Mouse (Mus musculus) testis, postnatal 10 days (tissue): ENCODE measurements around the gene Asb2.
A peak's percentile ranks its signal among the peaks of the same experiment; 100 is the strongest.

Experiments
- DNase-seq: peaks from one replicate; pipeline ENCODE4 v3.0.0; 2021; ENCODE audit warnings: low spot score

Gene Asb2

GRCm38 (mm10) chr12:103361539-103362307 lies 5.9 kb upstream of the Asb2 start:
- DNase-seq: no peak

DNA sequence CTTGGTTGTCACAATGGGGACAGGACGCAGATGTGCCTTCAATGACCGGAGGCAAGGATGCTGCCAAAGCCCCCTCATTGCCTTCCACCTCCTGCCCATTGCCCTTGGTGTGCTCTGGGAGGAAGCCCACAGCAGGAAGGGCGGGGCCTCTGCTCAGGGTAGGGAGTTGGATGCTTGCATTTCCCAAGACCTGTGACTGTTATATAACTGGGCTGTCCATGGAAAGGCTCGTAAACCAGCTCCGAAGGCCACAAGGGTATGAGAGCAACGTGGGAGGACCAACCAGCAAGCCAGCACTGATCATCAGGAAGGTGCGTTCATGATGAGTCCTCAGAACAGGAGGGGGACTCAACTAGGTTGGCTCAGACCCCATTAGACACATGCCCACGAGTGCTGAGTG lies 5.0 kb upstream of the Asb2 start:
- no peak for DNase-seq

DNA sequence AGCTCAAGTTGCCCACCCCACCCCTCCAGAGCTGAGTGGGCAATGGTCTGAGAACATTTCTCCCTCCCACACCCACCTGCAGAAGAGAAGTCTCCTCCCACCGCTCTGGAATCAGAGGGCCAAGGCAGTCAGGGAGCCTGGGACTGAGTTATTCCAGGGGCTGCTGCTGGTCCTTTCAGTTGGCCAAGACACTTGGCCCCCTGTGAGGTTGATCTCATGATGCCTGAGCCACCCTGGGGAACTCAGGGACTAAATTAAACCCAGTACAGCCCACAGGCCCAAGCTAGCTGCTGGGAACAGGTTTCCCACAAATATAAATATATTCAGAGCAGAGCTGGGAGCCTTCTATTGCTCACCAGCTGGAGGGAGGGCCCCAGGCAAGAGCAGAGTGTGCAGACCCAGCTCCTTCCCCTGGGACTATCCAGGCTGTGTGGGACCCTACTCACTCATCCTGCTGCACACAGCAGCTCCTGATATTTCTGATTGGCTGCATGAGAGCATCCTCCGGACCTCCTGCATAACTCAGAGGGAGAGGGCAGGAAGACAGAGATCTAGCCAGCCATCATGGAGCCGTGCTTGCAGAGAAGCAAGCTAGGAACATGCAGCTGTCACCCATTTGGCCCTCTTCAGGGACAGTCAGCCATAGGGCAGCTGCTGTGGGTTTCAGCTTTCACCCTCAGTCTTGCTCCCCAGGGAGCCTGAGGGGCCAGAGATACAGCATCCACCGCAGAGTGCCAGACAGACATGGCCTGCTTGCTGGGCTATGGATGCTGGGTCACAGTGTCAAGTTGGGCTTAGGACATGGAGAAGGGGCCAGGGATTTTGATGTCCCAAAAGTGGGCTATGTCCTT lies 3.4 kb upstream of the Asb2 start:
- no peak for DNase-seq

DNA sequence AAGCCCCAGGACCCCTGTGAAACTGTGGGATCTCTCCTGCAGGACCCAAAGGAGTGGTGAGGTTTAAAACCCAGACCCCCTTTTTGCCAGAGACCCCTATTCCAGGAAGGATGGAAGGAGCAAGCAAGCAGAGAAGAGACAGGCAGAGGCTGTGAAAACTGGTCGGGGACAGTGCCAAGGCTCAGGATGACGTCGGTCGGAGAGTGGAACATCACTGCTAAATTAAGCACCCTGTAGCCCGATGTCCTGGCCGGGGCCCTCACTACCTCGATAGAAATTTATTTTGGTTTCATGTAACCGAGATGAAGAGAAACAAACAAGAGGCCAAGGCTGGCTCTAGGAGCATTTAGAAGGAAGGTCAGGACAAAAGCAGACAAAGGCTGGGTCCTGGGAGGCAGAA lies 2.4 kb upstream of the Asb2 start:
- DNase-seq: no peak

- DNase-seq: no peak
These were observed 581 bp upstream of the Asb2 start for GRCm38 (mm10) chr12:103356415-103356748.

- peak; percentile 60 for DNase-seq
These were observed 2.3 kb downstream of the Asb2 start for GRCm38 (mm10) chr12:103353538-103353937.

DNA sequence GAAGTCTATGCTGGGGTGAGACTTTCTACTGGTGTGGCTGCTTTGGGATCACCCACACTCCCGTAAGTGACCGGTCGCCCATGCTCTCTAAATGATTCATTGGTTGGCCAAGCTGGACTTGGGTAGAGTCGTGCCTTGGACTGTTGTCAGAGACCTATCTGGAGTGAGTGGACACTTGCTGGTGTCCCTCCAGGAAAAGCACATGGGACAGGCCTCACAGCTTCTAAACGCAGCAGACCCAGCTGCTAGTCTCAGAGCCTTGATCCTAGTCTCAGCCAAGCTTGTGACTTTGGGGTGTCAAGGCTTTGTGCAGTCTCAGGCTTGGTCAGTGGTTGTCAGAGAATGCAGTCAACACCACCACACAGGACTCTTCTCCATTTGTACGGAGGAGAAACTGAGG lies 3.1 kb downstream of the Asb2 start:
- no peak for DNase-seq

DNA sequence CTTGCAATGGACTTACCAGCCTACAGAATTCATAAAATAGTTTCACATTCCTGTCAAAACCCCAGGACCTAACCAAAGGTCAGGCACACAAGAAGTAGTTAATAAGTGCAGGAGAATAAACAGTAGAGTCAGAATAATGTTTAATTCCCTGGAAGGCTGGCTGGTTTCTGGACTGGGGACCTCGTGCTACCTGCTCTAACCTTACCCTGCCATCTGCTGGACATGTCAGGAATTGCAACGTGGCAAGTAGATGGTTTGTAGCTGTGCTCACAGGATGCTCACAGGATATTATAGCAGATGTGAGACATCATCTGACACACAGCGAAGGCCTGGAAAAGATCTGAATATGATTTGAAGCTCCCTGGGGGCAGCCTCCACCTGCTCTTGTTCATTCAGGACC lies 7.3 kb downstream of the Asb2 start:
- peak; percentile 91 for DNase-seq

- no peak for DNase-seq
These were observed 8.4 kb downstream of the Asb2 start for GRCm38 (mm10) chr12:103347406-103347805.

- no peak for DNase-seq
These were observed 8.9 kb downstream of the Asb2 start for GRCm38 (mm10) chr12:103346945-103347344.

- no peak for DNase-seq
These were observed 10.9 kb downstream of the Asb2 start for GRCm38 (mm10) chr12:103344934-103345333.

DNA sequence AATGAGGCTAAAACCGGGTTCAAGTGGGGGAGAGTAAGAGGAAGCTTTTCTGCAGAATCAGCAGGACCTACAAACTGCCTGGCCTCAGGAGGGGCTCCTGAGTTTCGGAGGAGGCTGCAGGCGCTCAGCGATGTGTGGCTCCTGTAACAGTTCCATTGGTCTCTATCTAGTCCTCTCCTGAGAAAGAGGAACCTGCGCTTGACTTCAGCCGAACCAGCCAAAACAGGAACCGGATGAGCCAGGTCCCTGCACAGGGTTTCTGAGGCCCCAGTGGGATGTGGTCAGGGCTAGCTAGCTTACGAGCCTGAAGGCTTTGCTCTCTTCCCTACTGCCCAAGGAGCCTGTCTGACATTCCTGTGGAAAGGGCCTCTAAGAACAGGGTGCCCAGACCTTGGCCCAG lies 12.3 kb downstream of the Asb2 start:
- DNase-seq: no peak

- DNase-seq: no peak
These were observed 14.6 kb downstream of the Asb2 start for GRCm38 (mm10) chr12:103341212-103341611.

- peak; percentile 60 for DNase-seq
These were observed 17.5 kb downstream of the Asb2 start for GRCm38 (mm10) chr12:103338162-103338798.

- no peak for DNase-seq
These were observed 19.0 kb downstream of the Asb2 start for GRCm38 (mm10) chr12:103336766-103337165.

GRCm38 (mm10) chr12:103333426-103333825 lies 22.4 kb downstream of the Asb2 start:
- no peak for DNase-seq

- DNase-seq: no peak
These were observed 22.9 kb downstream of the Asb2 start for GRCm38 (mm10) chr12:103332879-103333278.

- no peak for DNase-seq
These were observed 24.3 kb downstream of the Asb2 start for GRCm38 (mm10) chr12:103331491-103331890.

- DNase-seq: peak; percentile 69
These were observed 27.2 kb downstream of the Asb2 start for GRCm38 (mm10) chr12:103328448-103329191.

DNA sequence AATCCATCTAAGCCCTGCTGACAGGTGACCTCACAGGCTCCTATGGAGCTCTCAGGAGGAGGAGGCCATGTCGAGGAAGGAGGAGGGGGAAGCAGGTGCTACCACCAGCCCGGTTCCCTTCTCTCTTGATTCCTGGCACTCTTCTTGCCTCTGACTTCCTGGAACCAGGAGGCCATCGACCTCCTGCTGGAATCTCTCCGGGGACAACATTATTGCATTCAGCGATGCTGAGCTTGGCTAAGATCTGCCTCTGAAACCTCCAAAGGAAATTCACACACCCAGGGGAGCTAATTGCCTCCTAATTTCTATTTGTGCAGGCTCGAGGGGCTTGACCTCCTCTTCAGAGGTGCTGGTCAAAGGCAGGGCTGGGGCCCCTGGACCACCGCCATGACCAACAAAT lies 28.7 kb downstream of the Asb2 start:
- DNase-seq: no peak

DNA sequence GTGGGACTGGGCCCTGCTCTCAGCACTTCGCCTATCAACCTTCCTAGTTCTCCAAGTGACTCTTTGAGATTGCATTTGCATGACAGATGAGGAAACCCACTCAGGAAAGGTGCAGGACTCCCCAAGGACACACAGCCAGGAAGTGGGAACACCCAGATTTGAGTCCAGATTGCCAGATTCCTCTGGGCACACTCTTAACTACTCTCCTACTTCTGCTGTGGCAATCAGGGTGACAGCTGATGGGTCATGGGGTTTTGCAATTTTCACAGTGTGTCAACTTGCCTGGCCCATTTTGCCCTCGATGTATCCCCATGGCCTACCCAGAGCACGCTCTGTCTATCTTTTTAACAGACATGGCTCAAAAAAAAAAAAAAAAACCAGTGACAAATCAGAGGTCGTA lies 29.2 kb downstream of the Asb2 start:
- no peak for DNase-seq

GRCm38 (mm10) chr12:103325156-103325857 lies 30.5 kb downstream of the Asb2 start:
- peak; percentile 96 for DNase-seq
